Mouse (Mus musculus) forebrain, embryonic 15.5 days (tissue): ENCODE data around the gene Fgfr1op. TPM values are rescaled to one million over a fixed set of nuclear protein-coding genes. Genes with fewer than 3 reads are reported as not detected.

Experiments used
- ATAC-seq: fragments of 200-750 bp; cut with Nextera tagmentation; replicated peaks from 2 replicates; pipeline ENCODE4 v1.8.0; 2017; ENCODE audit warnings: mild to moderate bottlenecking, moderate TSS enrichment, moderate library complexity
- H3K27ac ChIP-seq: fragments of 300-500 bp; sonication (generic); replicated peaks from 2 replicates; pipeline ENCODE4 v1.5.1; 2015; ENCODE audit warnings: mild to moderate bottlenecking, inconsistent platforms
- H3K27me3 ChIP-seq: fragments of 300-500 bp; sonication (generic); 2 replicates; pipeline ENCODE4 v1.6.1; 2015; ENCODE audit warnings: inconsistent platforms
- H3K36me3 ChIP-seq: fragments of 300-500 bp; sonication (generic); 2 replicates; pipeline ENCODE4 v1.6.1; 2015; ENCODE audit warnings: mild to moderate bottlenecking, inconsistent platforms
- H3K4me1 ChIP-seq: fragments of 300-500 bp; sonication (generic); 2 replicates; pipeline ENCODE4 v1.6.1; 2015; ENCODE audit warnings: inconsistent platforms
- H3K4me2 ChIP-seq: fragments of 300-500 bp; sonication (generic); replicated peaks from 2 replicates; pipeline ENCODE4 v1.6.1; 2015; ENCODE audit warnings: mild to moderate bottlenecking, inconsistent platforms
- H3K4me3 ChIP-seq: fragments of 300-500 bp; sonication (generic); 2 replicates; pipeline ENCODE4 v1.5.1; 2015; ENCODE audit warnings: mild to moderate bottlenecking, inconsistent platforms
- H3K9ac ChIP-seq: fragments of 300-500 bp; sonication (generic); replicated peaks from 2 replicates; pipeline ENCODE4 v1.6.1; 2015; ENCODE audit warnings: mild to moderate bottlenecking, inconsistent platforms
- H3K9me3 ChIP-seq: fragments of 300-500 bp; sonication (generic); 2 replicates; pipeline ENCODE4 v1.6.1; 2016; ENCODE audit warnings: inconsistent platforms
- WGBS: fragments of 180-500 bp; shearing (Covaris S2); methylation state at CpG from one replicate; pipeline ENCODE4 v1.1.7; 2015; ENCODE audit warnings: mixed read lengths; 5-methylcytosine and 5-hydroxymethylcytosine counted together
- polyA plus RNA-seq: library from polyadenylated mRNA; unstranded; fragments of >200 nt; fragmentation: Nextera tagmentation; extraction: Ambion mirVana; gene quantifications from 2 replicates; pipeline ENCODE4 v1.2.1, GENCODE M21; 2015

The Fgfr1op gene
- polyA plus RNA-seq, 1 experiment from 2014 or later = 27.2 TPM

DNA sequence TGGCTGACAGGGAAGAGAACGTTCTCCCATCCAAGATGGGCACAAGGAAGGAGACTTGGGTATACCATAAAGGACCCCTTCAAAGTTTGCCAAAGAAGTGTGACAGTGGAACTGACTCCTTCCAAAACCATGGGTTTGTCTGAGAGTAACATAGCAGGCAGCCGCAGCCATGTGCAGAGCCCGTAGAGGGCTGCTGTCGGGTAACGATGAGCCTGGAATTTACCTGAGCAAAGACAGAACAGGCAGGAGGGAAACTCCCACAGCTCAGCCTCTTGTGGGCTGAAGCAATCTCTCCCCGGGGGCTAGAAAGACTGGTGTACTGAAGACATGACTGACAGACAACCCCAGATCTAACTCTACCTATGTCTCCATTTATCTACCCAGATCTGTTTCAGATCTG is 46.1 kb downstream of the Fgfr1op start:
- H3K4me3 ChIP-seq = no peak overlapping the region
- H3K9me3 ChIP-seq = no peaks in the 10 kb centered on the region
- H3K4me2 ChIP-seq = no peak overlapping the region
- ATAC-seq = no peak
- no peaks in the 10 kb centered on the region for H3K4me1 ChIP-seq
- H3K36me3 ChIP-seq = no peaks in the 10 kb centered on the region
- 87% methylated on average over 6 of the region's 6 CpGs for WGBS
- H3K27me3 ChIP-seq = no peaks in the 10 kb centered on the region
- H3K9ac ChIP-seq = no peak overlapping the region
- no peak overlapping the region for H3K27ac ChIP-seq

DNA sequence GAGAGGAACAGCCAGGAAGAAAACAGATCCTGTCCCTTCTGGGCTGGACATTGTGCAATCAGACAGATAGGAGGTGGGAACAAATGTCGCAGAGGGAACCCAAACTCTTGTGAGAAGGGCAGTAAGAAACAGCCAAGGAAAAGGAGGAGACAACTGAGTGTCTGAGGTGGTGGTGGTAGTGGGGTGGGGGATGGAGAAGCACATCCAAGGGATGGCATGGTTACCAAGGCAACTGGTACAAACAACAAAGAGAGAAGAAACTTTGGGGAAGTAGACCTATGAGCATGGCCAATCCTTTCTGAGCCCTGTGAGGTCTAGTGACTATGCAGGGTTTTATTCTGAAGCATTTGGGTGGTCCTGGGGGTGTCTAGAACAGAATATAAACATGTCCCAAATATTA is 49.1 kb downstream of the Fgfr1op start:
- WGBS = 95% methylated on average over 1 of the region's 1 CpGs
- no peak for ATAC-seq

DNA sequence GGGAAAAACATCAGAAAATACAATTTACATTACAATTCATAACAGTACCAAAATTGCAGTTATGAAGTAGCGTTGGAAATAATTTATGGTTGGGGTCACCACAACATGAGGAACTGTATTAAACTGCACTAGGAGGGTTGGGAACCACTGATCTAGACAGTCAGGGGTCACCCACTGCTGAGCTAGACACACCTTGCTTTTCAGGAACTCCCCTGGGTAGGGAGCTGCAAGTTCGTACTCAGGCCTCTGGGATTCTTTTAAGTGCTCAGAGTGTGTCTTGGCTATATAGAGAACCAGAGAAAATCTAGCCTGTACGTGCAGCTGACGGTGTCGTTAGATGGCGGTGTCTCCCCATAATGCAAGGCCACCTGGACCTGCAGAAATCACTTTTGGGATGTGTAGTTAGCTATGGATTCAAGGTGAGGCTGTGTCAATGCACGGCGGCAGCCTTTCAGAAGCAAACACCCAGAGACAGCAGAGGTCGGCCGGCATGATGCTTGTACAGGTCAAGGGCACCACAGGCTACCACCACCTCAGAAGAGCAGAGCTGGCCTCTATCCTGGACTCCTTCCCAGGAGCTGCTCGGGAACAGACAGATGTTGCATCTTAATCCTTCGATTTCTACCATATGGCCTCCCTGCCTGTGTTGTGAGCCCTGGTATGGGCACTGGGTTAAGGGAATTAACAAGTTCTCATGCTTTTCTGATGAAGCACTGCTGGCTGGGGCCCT is 49.9 kb downstream of the Fgfr1op start:
- no peak overlapping the region for H3K9ac ChIP-seq
- no peak for ATAC-seq
- no peaks in the 10 kb centered on the region for H3K27me3 ChIP-seq
- no peaks in the 10 kb centered on the region for H3K4me1 ChIP-seq
- no peak overlapping the region for H3K4me2 ChIP-seq
- H3K4me3 ChIP-seq = no peak overlapping the region
- no peaks in the 10 kb centered on the region for H3K9me3 ChIP-seq
- no peaks in the 10 kb centered on the region for H3K36me3 ChIP-seq
- no peak overlapping the region for H3K27ac ChIP-seq
- WGBS = 89% methylated on average over 12 of the region's 12 CpGs

More for the DNA sequence above, 49.1 kb downstream of the Fgfr1op start:
- Histone ChIP-seq H3K4me2 (no peak overlapping the region), H3K9me3 (no peaks in the 10 kb centered on the region), H3K4me1 (no peaks in the 10 kb centered on the region), H3K9ac (no peak overlapping the region), H3K27me3 (no peaks in the 10 kb centered on the region), H3K27ac (no peak overlapping the region), H3K4me3 (no peak overlapping the region), H3K36me3 (no peaks in the 10 kb centered on the region)

DNA sequence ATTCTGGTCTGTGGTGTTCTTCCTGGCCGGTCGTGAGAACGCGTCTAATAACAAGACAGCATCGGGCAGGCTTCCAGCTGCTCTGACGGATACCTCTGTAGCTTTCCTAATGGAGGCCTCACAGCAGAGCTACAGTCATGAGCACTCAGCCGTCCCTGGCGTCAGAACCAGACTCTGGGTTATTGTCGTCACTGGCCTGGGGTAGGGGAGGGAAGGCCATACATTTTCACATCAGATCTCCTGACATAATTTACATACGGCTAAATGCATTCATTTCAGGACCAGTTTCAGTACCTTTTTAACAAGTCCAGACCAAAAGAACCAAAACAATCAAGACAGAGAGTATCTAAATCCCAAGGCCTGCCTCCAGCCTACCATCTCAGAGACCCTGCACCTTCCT is 57.9 kb downstream of the Fgfr1op start:
- H3K27ac ChIP-seq = no peak overlapping the region
- no peaks in the 10 kb centered on the region for H3K27me3 ChIP-seq
- no peak overlapping the region for H3K4me2 ChIP-seq
- no peaks in the 10 kb centered on the region for H3K36me3 ChIP-seq
- no peaks in the 10 kb centered on the region for H3K9me3 ChIP-seq
- no peak overlapping the region for H3K4me3 ChIP-seq
- no peak for ATAC-seq
- WGBS = 78% methylated on average over 10 of the region's 10 CpGs
- no peak overlapping the region for H3K9ac ChIP-seq
- H3K4me1 ChIP-seq = no peaks in the 10 kb centered on the region

DNA sequence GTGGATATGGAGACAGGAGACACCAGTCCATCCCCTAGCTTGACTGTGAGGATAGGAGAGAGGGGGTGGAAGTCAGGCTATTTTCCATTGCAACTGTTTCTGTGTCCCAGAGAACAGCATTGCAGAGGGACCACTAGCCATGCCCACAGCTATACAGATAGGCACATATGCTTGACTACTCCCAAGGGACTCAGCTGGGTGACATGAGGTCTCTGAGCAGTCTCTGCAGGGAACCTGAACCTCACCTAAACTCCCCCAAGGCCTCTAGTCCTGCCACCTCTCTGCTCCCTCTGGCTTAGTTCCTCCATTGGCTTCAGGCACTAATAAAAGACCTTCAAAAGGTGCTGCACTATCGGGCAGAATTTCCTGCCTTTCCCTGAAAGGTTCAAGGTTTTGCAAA is 58.8 kb downstream of the Fgfr1op start:
- no peak for ATAC-seq
- Histone ChIP-seq H3K9me3 (no peaks in the 10 kb centered on the region), H3K36me3 (no peaks in the 10 kb centered on the region), H3K4me3 (no peak overlapping the region), H3K9ac (no peak overlapping the region), H3K4me1 (no peaks in the 10 kb centered on the region), H3K4me2 (no peak overlapping the region), H3K27me3 (no peaks in the 10 kb centered on the region), H3K27ac (no peak overlapping the region)
- WGBS = 85% methylated on average over 1 of the region's 1 CpGs

DNA sequence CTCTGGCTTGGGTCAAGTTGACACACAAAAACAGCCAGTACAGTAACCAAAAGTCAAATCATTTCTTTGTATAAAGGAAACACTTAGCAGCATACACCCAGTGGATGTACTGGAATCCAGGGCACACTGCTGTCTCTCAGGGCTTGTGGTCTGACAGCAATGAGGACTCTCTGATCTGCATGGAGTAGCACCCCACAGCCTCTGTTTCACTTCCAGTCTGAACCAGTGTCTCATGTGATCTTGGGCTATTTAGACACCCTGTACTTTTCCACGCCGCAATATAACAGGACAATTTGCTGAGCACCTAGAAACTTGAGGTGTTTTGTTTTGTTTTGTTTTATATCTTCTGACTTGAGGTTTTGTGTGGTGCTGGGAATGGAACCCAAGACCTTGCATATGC is 59.9 kb downstream of the Fgfr1op start:
- H3K27me3 ChIP-seq = no peaks in the 10 kb centered on the region
- H3K9ac ChIP-seq = no peak overlapping the region
- ATAC-seq = no peak
- H3K4me3 ChIP-seq = no peak overlapping the region
- no peak overlapping the region for H3K4me2 ChIP-seq
- no peaks in the 10 kb centered on the region for H3K4me1 ChIP-seq
- no peak overlapping the region for H3K27ac ChIP-seq
- 99% methylated on average over 2 of the region's 2 CpGs for WGBS
- no peaks in the 10 kb centered on the region for H3K36me3 ChIP-seq
- no peaks in the 10 kb centered on the region for H3K9me3 ChIP-seq

DNA sequence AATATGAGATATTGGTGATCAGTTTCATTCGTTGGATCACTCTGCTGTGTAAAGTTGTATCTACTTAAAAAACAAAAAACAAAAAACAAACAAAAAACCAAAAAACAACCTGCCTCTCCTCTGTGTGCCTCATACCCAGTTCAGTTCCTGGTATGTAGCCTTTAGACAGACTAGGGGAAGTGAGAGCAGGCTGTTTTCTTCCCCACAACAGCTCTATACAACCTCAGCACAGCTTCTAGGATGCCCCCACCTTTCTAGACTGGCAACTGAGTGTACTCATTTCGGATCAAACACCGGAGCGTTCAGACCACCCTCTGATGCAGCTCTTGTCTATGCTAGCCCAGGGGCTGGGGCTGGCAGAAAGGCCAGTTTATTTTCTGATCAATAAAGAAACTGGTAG is 60.4 kb downstream of the Fgfr1op start:
- Histone ChIP-seq H3K4me1 (no peaks in the 10 kb centered on the region), H3K36me3 (no peaks in the 10 kb centered on the region), H3K4me3 (no peak overlapping the region), H3K4me2 (no peak overlapping the region), H3K27me3 (no peaks in the 10 kb centered on the region), H3K9me3 (no peaks in the 10 kb centered on the region), H3K9ac (no peak overlapping the region), H3K27ac (no peak overlapping the region)
- 73% methylated on average over 4 of the region's 4 CpGs for WGBS
- ATAC-seq = no peak

DNA sequence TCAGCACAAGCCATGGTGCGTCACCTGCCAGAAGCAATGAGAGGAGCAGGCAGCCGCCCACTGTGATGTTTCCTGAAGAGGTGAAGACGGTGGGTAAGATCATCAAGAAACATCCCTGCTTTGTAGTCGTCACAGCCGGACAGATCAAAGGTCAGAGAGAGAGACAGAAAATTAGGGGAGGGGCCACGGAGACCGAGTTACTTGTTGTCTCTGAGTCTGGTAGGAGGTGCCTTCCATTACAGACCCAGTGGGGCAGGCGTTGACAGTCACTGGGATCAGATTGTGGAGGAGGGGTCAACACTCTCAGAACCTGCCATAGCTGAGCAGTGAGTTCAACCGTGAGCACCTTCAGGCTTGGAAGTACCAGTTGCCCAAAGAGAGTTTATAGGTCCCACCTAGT is 63.3 kb downstream of the Fgfr1op start:
- Histone ChIP-seq H3K4me1 (no peaks in the 10 kb centered on the region), H3K27ac (no peak overlapping the region), H3K27me3 (no peaks in the 10 kb centered on the region), H3K36me3 (no peaks in the 10 kb centered on the region), H3K9ac (no peak overlapping the region), H3K4me2 (no peak overlapping the region), H3K4me3 (no peak overlapping the region), H3K9me3 (no peaks in the 10 kb centered on the region)
- 60% methylated on average over 9 of the region's 9 CpGs for WGBS
- ATAC-seq = no peak

DNA sequence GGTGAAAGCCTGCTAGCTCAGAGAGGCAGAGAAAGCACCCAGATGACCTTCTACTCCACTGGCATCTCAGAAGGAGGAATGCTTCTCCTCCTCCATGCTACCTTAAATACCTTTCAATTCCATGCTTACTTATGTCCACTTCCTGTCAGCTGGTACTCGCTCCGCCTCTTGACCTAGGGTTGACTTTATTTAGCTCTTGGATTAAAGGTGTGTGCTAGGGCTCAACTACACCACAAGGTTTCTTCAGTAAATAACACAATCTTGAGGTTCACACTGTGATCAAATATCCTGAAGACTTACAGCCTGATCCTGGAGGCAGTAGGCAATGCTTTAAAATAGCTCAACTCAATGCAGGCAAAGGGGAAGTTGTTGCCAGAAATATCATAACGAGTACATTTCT is 64.3 kb downstream of the Fgfr1op start:
- no peak for ATAC-seq
- Histone ChIP-seq H3K4me3 (no peak overlapping the region), H3K4me1 (no peaks in the 10 kb centered on the region), H3K9ac (no peak overlapping the region), H3K27ac (no peak overlapping the region), H3K9me3 (no peaks in the 10 kb centered on the region), H3K36me3 (no peaks in the 10 kb centered on the region), H3K4me2 (no peak overlapping the region), H3K27me3 (no peaks in the 10 kb centered on the region)
- 91% methylated on average over 3 of the region's 3 CpGs for WGBS

DNA sequence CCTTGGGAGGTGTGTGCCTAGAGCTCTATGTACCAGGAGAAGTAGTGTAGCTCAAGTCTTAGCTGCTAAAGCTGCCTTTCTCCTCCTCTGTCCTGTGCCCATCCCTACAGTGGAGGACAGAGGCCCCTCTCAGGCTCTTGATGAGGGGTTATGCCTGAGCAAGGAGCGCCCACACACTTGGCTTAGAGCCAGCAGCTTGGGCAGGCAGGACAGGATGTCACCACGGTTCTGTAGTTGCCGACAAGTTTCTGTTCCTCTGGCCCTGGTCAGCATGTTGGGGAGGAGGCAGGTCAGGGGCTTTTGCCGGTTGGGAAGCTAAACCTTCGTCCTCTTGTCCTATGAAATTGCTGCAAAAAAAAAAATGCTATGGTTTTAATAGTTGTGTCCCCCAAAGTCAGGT is 66.8 kb downstream of the Fgfr1op start:
- Histone ChIP-seq H3K4me2 (no peak overlapping the region), H3K4me1 (no peaks in the 10 kb centered on the region), H3K4me3 (no peak overlapping the region), H3K9ac (no peak overlapping the region), H3K36me3 (no peaks in the 10 kb centered on the region), H3K27me3 (no peaks in the 10 kb centered on the region), H3K9me3 (no peaks in the 10 kb centered on the region), H3K27ac (no peak overlapping the region)
- 77% methylated on average over 5 of the region's 5 CpGs for whole genome bisulfite sequencing
- ATAC-seq = no peak

DNA sequence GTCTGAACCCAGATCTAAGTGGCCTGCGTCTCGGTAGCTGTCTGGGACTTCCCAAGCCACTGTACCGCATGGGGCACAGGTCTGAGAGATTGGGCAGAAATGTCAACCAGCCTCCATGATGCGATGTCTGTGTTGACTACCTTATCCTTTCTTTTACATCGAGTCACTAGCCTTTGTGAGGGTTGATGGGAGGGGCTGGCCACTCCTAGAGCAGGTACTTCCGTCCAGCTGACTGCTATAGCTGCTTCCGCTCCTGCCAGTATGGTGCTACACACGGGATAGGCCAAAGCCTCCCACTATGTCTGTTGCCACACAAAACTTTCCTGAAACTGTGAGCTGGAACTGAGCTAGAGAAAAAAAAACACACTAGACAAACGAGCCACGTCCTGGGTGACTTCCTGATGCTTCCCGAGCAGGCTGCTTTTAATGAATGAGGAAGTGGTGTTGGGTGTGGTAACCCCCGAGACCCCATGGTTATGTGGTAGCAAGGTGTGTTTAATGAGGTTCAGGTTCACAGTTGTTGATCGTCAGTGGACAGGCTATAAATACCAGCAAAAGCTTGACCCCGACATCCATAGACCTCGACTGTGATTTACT is 68.4 kb downstream of the Fgfr1op start:
- no peak overlapping the region for H3K27ac ChIP-seq
- H3K36me3 ChIP-seq = no peaks in the 10 kb centered on the region
- H3K9ac ChIP-seq = no peak overlapping the region
- no peak overlapping the region for H3K4me2 ChIP-seq
- WGBS = 80% methylated on average over 15 of the region's 15 CpGs
- H3K4me3 ChIP-seq = no peak overlapping the region
- H3K27me3 ChIP-seq = no peaks in the 10 kb centered on the region
- no peak for ATAC-seq
- no peaks in the 10 kb centered on the region for H3K4me1 ChIP-seq
- H3K9me3 ChIP-seq = no peaks in the 10 kb centered on the region

DNA sequence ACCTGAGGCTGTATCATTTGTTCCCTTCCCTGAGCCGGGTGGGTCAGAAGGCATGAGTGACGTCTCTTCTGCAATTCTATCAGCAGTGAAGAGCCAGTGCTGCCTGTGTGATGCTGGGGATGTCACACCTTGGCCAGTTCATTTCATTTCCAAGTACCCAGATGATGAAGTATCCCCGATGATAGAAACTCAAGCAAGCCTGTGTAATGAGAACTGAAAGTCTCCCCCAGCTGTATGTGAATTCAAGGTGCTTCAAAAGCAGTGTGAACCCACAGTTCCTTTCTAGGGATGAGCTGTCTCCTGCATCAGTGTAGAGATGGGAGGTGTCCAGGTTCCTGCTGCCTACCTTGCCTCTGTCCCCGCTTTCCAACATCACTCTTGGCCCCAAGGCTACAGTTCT is 69.2 kb downstream of the Fgfr1op start:
- WGBS = 83% methylated on average over 4 of the region's 4 CpGs
- H3K27ac ChIP-seq = no peak overlapping the region
- no peak overlapping the region for H3K4me2 ChIP-seq
- no peak overlapping the region for H3K4me3 ChIP-seq
- no peak overlapping the region for H3K9ac ChIP-seq
- no peaks in the 10 kb centered on the region for H3K27me3 ChIP-seq
- H3K4me1 ChIP-seq = no peaks in the 10 kb centered on the region
- no peak for ATAC-seq
- H3K9me3 ChIP-seq = no peaks in the 10 kb centered on the region
- no peaks in the 10 kb centered on the region for H3K36me3 ChIP-seq

DNA sequence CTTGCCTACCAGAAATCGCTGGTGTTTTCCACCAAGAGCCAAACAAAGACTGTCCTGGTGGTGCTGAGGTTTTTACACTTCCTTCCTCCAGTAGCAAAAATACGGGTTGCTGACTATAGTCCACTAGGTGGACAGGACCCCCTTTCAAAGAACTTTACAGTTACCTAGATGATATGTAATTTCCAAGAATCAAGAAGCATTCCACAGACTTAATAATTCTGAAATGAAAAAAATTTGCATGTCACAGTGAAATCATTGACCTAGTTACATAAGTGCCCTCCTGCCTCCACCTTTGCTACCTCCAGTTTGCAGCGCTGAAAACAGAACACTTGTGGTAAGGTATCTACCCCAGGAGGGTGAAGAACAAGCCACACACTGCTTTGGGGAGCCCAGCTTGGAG is 70.4 kb downstream of the Fgfr1op start, which contains the start of gene Ccr6:
TSS of gene Ccr6 (plus strand) at position 301 of the 400 bp plus-strand sequence.
- Histone ChIP-seq H3K9ac (no peak within 1 kb of the TSS), H3K4me2 (no peak within 1 kb of the TSS), H3K27ac (no peak within 1 kb of the TSS), H3K27me3 (no peaks in the 10 kb centered on the region), H3K36me3 (no peaks in the 10 kb centered on the region), H3K9me3 (no peaks in the 10 kb centered on the region), H3K4me3 (no peak within 1 kb of the TSS), H3K4me1 (no peaks in the 10 kb centered on the region)
- 83% methylated on average over 3 of the region's 3 CpGs for WGBS
- no peak for ATAC-seq
